Mouse (Mus musculus): Measurements from ENCODE around the gene Eipr1.

- TF ChIP-seq CTCF (IDR thresholded peaks at IDR 0.05): no peak
- no peak for TF ChIP-seq POLR2A (IDR thresholded peaks at IDR 0.05; ENCODE audit: insufficient read depth, low read depth, low read length)
- TF ChIP-seq EP300 (IDR thresholded peaks at IDR 0.05; ENCODE audit: insufficient read depth, low read depth, low read length): no peak
Observed at GRCm38 (mm10) chr12:28735293-28735692, 16.3 kb upstream of the Eipr1 start.

Measured in heart, adult 2 months (tissue).